In genomic region chr17:26531395-26532027, GRCm38 (mm10) we compare ENCODE assay signal across 12 mouse cellular contexts. TPM values are rescaled to one million over a fixed set of nuclear protein-coding genes. Genes with fewer than 3 reads are reported as not detected.
DNase-seq lines count a peak whose midpoint lies in the region; ATAC-seq and TF ChIP-seq lines count a peak whose summit lies in the region.
"Had no signal": no experiment of that assay in that cellular context is flagged by ENCODE, and none has a peak within 500 bp of the region (broad histone marks: within the 10 kb centered on the region; RNA-seq: fewer than 3 reads in every experiment).

No protein-coding gene starts in this region.

- TF ChIP-seq CTCF in gastrocnemius, adult 2 months (IDR thresholded peaks at IDR 0.05) = no peak
- no peak for TF ChIP-seq CTCF in spleen, adult 2 months (IDR thresholded peaks at IDR 0.05; ENCODE audit: extremely low read depth, insufficient read depth, insufficient read length, insufficient replicate concordance)

- ATAC-seq in stomach, embryonic 16.5 days (ENCODE audit: insufficient read depth, low FRiP score) = no peak
- ATAC-seq: forebrain, embryonic 13.5 days had no signal

- no peak overlapping the region for H3K4me2 ChIP-seq in stomach, embryonic 16.5 days (ENCODE audit: low read depth, low read length)
- H3K4me2 ChIP-seq: forebrain, embryonic 13.5 days had no signal

- no peak overlapping the region for H3K4me3 ChIP-seq in gastrocnemius, adult 2 months
- H3K4me3 ChIP-seq in spleen, adult 2 months (ENCODE audit: extremely low read depth, insufficient read depth, insufficient read length) = no peak overlapping the region
- no peak overlapping the region for H3K4me3 ChIP-seq in limb, embryonic 10.5 days
- no peak overlapping the region for H3K4me3 ChIP-seq in stomach, embryonic 16.5 days (replicated peaks; ENCODE audit: low read length)
- H3K4me3 ChIP-seq: forebrain, embryonic 13.5 days; hindbrain, embryonic 10.5 days had no signal

- H3K36me3 ChIP-seq in spleen, adult 2 months (ENCODE audit: control insufficient read depth, insufficient read depth, low read length) = no peaks in the 10 kb centered on the region
- no peaks in the 10 kb centered on the region for H3K36me3 ChIP-seq in limb, embryonic 10.5 days
- H3K36me3 ChIP-seq in stomach, embryonic 16.5 days (ENCODE audit: control insufficient read depth, insufficient read depth, low read length) = no peaks in the 10 kb centered on the region
- H3K36me3 ChIP-seq: hindbrain, embryonic 10.5 days had no signal

- intact Hi-C loops in gastrocnemius, adult 2 months (cut with DNase I) = no loop called here
- intact Hi-C loops in gastrocnemius, postnatal 36 days (cut with DNase I) = no loop called here

- DNase-seq in gastrocnemius, adult 2 months = no peak
- DNase-seq in gastrocnemius, postnatal 36 days = no peak
- DNase-seq in spleen, adult 2 months (ENCODE audit: low read depth in 1 of 2, low spot score in 2 of 2) = peak in 1 of 2 experiments; percentile 61
- no peak for DNase-seq in spleen, adult 12 weeks (ENCODE audit: low spot score)
- no peak for DNase-seq in limb, embryonic 10.5 days (ENCODE audit: low spot score)
- no peak for DNase-seq in cerebellum, adult 11-12 months
- no peak for DNase-seq in kidney, postnatal 25 days
- DNase-seq: right cerebral cortex, postnatal 4 days had no signal

- no peak for TF ChIP-seq POLR2A in spleen, adult 2 months (IDR thresholded peaks at IDR 0.05; ENCODE audit: low read depth, low read length)

- 52% methylated on average over 7 of the region's 7 CpGs for WGBS in spleen, adult 2 months
- 91% methylated on average over 7 of the region's 7 CpGs for WGBS in limb, embryonic 10.5 days
- 89% methylated on average over 7 of the region's 7 CpGs for WGBS in stomach, embryonic 16.5 days

- peak overlapping the region; percentile 89 for H3K27ac ChIP-seq in gastrocnemius, adult 2 months
- peak overlapping the region; percentile 82 for H3K27ac ChIP-seq in spleen, adult 2 months (ENCODE audit: insufficient read depth, low read length)
- H3K27ac ChIP-seq in limb, embryonic 10.5 days = 0 out of 2 replicates have a peak overlapping the region, but pooled peaks have one; percentile 75
- H3K27ac ChIP-seq in stomach, embryonic 16.5 days (ENCODE audit: low read length) = peak overlapping the region; percentile 7; the same call in 1 of the 2 replicates
- H3K27ac ChIP-seq: forebrain, embryonic 13.5 days; hindbrain, embryonic 10.5 days; kidney, postnatal 0 days had no signal

- H3K27me3 ChIP-seq in spleen, adult 2 months (ENCODE audit: control insufficient read depth, insufficient read depth, low read length) = no peaks in the 10 kb centered on the region
- H3K27me3 ChIP-seq in limb, embryonic 10.5 days (ENCODE audit: low read depth, poor library complexity, severe bottlenecking) = no peaks in the 10 kb centered on the region
- no peaks in the 10 kb centered on the region for H3K27me3 ChIP-seq in stomach, embryonic 16.5 days (ENCODE audit: control insufficient read depth, insufficient read depth, low read length)
- H3K27me3 ChIP-seq: forebrain, embryonic 13.5 days had no signal

- H3K9ac ChIP-seq in stomach, embryonic 16.5 days (ENCODE audit: low read length) = no peak overlapping the region
- H3K9ac ChIP-seq: forebrain, embryonic 13.5 days had no signal

- H3K4me1 ChIP-seq in spleen, adult 2 months (ENCODE audit: control insufficient read depth, insufficient read depth, insufficient read length) = peaks cover 26% of the 10 kb centered on the region; the same call in 1 of the 2 replicates
- H3K4me1 ChIP-seq in limb, embryonic 10.5 days = peaks cover 24% of the 10 kb centered on the region
- H3K4me1 ChIP-seq in stomach, embryonic 16.5 days (ENCODE audit: control insufficient read depth, insufficient read depth, low read length) = peaks cover 17% of the 10 kb centered on the region
- H3K4me1 ChIP-seq: forebrain, embryonic 13.5 days had no signal

- H3K9me3 ChIP-seq in limb, embryonic 10.5 days (replicated peaks) = no peaks in the 10 kb centered on the region
- no peaks in the 10 kb centered on the region for H3K9me3 ChIP-seq in stomach, embryonic 16.5 days (replicated peaks; ENCODE audit: control insufficient read depth, low read length)
- H3K9me3 ChIP-seq: forebrain, embryonic 13.5 days; hindbrain, embryonic 10.5 days had no signal

RNA-seq across cellular contexts. Expression of gene Ergic1, which starts 29.8 kb away (rescaled TPM):
- 10 to 100 TPM; 40.3 to 60.3 TPM for total RNA-seq in gastrocnemius, adult 2 months (2021)
- 10 to 100 TPM; 47.2 to 51.5 TPM for total RNA-seq in gastrocnemius, postnatal 36 days (2021)
- polyA plus RNA-seq in spleen, adult 2 months (2012; rRNA removed) = 39.2 and 47.4 TPM in 2 replicates
- 114 and 121 TPM in 2 replicates for polyA plus RNA-seq in limb, embryonic 10.5 days (2016; fragmentation: Nextera tagmentation; extraction: Ambion mirVana)
- polyA plus RNA-seq in stomach, embryonic 16.5 days (2015; fragmentation: Nextera tagmentation; extraction: Ambion mirVana) = 111 and 116 TPM in 2 replicates

RNA-seq across cellular contexts. Expression of gene Dusp1, which starts 30.4 kb away (rescaled TPM):
- total RNA-seq in gastrocnemius, adult 2 months (2021) = 10 to 100 TPM; 73.0 to 89.6 TPM
- 100 to 1,000 TPM in 1 of 2 experiments, 10 to 100 TPM in 1; 74.6 to 112 TPM for total RNA-seq in gastrocnemius, postnatal 36 days (2021)
- polyA plus RNA-seq in spleen, adult 2 months (2012; rRNA removed) = 44.3 and 55.8 TPM in 2 replicates
- polyA plus RNA-seq in limb, embryonic 10.5 days (2016; fragmentation: Nextera tagmentation; extraction: Ambion mirVana) = 23.5 and 26.1 TPM in 2 replicates
- 18.3 and 20.4 TPM in 2 replicates for polyA plus RNA-seq in stomach, embryonic 16.5 days (2015; fragmentation: Nextera tagmentation; extraction: Ambion mirVana)

Comparison
In these comparisons a context has a peak if more than half of its experiments do, and no peak if none do; other contexts are left out.
1. H3K27ac ChIP-seq: peak in every context shown above with its lines; median percentile 89 in gastrocnemius, adult 2 months; 82 in spleen, adult 2 months; 75 in limb, embryonic 10.5 days; 7 in stomach, embryonic 16.5 days.